Mouse (Mus musculus): ENCODE results near the gene Ctrb1.
"Not testable (repeated sequence)": the region's sequence is repeated elsewhere in the genome, so short reads cannot be mapped to it uniquely, and the experiment has no call there.

The Ctrb1 gene

GRCm38 (mm10) chr8:111678848-111679247 lies 12.0 kb downstream of the Ctrb1 start:
- DNase-seq: no peak

DNA sequence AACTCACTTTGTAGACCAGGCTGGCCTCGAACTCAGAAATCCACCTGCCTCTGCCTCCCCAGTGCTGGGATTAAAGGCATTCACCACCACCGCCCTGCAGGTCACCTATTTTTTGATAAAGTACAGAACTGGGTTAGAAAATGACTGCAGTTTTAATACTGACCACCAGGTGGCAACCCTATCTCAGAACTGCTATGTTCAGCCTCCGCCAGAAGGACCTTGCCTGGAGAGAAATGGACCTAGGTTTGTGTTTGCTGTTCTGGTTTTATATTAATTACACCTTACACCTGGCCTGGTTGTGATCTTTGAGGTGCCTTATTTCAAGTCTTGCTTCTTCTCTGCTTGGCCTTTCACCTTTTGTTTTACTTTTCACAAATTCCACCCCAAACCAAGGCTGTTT lies 12.7 kb downstream of the Ctrb1 start:
- DNase-seq: peak; percentile 78

- peak; percentile 37 for DNase-seq
These were observed 14.6 kb downstream of the Ctrb1 start for GRCm38 (mm10) chr8:111676237-111676636.

- no peak for DNase-seq
These were observed 24.1 kb downstream of the Ctrb1 start for GRCm38 (mm10) chr8:111666751-111667150.

DNA sequence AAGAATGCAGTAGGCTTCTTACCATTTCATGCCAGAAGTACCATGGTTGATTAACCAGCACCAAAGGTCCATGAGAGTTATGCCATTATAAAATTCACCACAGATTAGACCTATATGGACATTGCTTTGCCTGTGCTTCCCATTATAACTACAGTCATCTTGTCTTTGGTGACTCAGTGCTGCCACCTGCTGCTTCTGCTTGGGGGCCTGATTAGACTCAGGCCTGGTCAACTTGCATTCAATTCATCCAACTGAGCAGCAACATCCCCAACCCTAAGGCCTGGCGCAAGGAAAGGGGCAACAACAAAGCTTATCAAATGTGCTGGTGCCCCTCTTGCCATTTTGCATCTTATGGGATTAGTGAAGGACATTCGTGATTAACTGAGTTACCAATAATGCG lies 28.3 kb downstream of the Ctrb1 start:
- peak; percentile 91 for DNase-seq

- no peak for DNase-seq
These were observed 31.9 kb downstream of the Ctrb1 start for GRCm38 (mm10) chr8:111658819-111659423.

DNA sequence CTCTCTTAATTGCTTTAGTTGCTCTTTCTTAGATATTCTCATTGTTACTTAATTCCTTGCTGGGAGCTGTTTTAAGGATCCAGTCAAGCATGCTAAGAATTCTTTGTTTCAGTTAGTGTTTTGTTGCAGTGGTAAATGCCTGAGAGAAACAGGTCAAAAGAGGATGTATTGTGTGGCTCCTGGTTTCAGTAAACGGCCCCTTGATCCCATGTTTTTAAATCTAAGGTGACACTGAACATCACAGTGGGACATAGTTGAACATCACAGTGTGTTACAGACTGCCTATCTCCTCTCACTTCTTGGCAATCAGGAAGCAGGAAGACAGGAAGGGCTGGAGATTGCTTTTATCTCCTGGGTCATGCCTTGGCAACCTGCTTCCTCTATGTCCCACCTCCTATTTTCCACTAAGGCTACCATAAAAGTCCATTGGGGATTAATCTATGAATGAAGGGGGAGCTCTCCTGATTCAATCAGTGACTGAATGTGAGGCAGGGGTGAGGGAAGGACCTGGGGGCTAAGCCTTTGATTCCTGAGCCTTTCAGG lies 33.4 kb downstream of the Ctrb1 start:
- no peak for DNase-seq

- DNase-seq: no peak
These were observed 37.3 kb downstream of the Ctrb1 start for GRCm38 (mm10) chr8:111653524-111653923.

GRCm38 (mm10) chr8:111650651-111651050 lies 40.2 kb downstream of the Ctrb1 start:
- DNase-seq: no peak

DNA sequence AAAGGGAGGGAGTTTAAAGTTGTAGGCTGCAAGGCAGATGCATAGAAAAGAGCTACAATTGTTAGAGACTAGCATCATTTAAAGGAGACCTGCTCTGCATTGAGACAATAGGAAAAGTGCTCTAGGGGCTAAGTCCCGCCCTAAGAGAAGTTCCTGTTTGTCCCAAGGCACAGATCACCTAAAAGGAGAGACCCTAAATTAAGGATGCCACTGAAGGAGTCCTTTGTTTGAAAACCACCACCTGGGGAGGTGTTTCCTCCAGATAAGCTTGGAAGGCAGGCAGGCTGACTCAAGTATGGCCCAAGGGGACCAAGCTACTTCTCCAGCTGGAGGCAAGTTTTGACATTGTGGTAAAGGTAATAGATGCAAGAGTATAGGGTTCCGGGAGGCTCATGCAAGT lies 42.0 kb downstream of the Ctrb1 start:
- no peak for DNase-seq

GRCm38 (mm10) chr8:111645715-111646114 lies 45.1 kb downstream of the Ctrb1 start:
- DNase-seq: no peak

GRCm38 (mm10) chr8:111644286-111645051 lies 46.3 kb downstream of the Ctrb1 start:
- DNase-seq: not testable (repeated sequence)

- DNase-seq: peak; percentile 96
These were observed 47.3 kb downstream of the Ctrb1 start, which contains the start of gene Zfp1 for GRCm38 (mm10) chr8:111643264-111644141. Zfp1 (plus strand) TSS chr8:111643401.

GRCm38 (mm10) chr8:111642939-111643263 lies 47.9 kb downstream of the Ctrb1 start:
- no peak for DNase-seq

- peak; percentile 60 for DNase-seq
These were observed 48.3 kb downstream of the Ctrb1 start for GRCm38 (mm10) chr8:111642496-111642895.

DNA sequence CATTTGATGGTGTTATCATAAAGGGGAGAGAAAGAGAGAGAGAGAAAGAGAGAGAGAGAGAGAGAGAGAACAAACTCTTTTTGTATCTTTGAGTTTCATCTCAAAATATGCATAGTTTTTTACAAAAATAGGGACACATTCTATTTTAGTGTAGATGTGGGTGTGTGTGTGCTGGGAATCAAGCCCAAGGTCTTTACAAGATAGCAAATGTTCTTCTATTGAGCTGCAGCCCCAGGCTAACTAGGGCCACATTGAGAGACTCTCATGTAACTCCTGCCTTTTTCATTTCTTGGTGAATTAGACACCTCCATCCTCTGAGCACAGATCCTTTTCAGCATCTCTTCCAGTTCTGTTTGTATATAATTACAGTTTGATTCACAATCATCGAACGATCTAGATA lies 49.7 kb downstream of the Ctrb1 start:
- no peak for DNase-seq

- no peak for DNase-seq
These were observed 52.7 kb downstream of the Ctrb1 start for GRCm38 (mm10) chr8:111638086-111638485.
